Mouse (Mus musculus) hindbrain, embryonic 13.5 days (tissue): ENCODE results near the gene Ttyh3. TPM values are rescaled to one million over a fixed set of nuclear protein-coding genes. Genes with fewer than 3 reads are reported as not detected.

Experiments
- ATAC-seq: fragments of 200-750 bp; cut with Nextera tagmentation; 2 replicates; pipeline ENCODE4 v1.8.0; 2017; ENCODE audit warnings: moderate TSS enrichment; ENCODE audit not compliant: low FRiP score
- H3K27ac ChIP-seq: fragments of 300-500 bp; sonication (generic); 2 replicates; pipeline ENCODE4 v1.5.1; 2015; ENCODE audit warnings: inconsistent platforms, mild to moderate bottlenecking, moderate library complexity
- H3K27me3 ChIP-seq: fragments of 300-500 bp; sonication (generic); 2 replicates; pipeline ENCODE4 v1.6.1; 2015; ENCODE audit warnings: mild to moderate bottlenecking, inconsistent platforms
- H3K36me3 ChIP-seq: fragments of 300-500 bp; sonication (generic); 2 replicates; pipeline ENCODE4 v1.6.1; 2015; ENCODE audit warnings: mild to moderate bottlenecking, inconsistent platforms
- H3K4me1 ChIP-seq: fragments of 300-500 bp; sonication (generic); replicated peaks from 2 replicates; pipeline ENCODE4 v1.6.1; 2015; ENCODE audit warnings: inconsistent platforms
- H3K4me2 ChIP-seq: fragments of 300-500 bp; sonication (generic); 2 replicates; pipeline ENCODE4 v1.6.1; 2015; ENCODE audit warnings: inconsistent platforms, mild to moderate bottlenecking, moderate library complexity
- H3K4me3 ChIP-seq: fragments of 300-500 bp; sonication (generic); 2 replicates; pipeline ENCODE4 v1.5.1; 2015; ENCODE audit warnings: mild to moderate bottlenecking, inconsistent platforms
- H3K9ac ChIP-seq: fragments of 300-500 bp; sonication (generic); 2 replicates; pipeline ENCODE4 v1.6.1; 2015; ENCODE audit warnings: mild to moderate bottlenecking, inconsistent platforms
- H3K9me3 ChIP-seq: fragments of 300-500 bp; sonication (generic); 2 replicates; pipeline ENCODE4 v1.6.1; 2016; ENCODE audit warnings: inconsistent platforms
- WGBS: fragments of 180-500 bp; shearing (Covaris S2); methylation state at CpG from one replicate; pipeline ENCODE4 v1.1.7; 2015; 5-methylcytosine and 5-hydroxymethylcytosine counted together
- polyA plus RNA-seq: library from polyadenylated mRNA; unstranded; fragments of >200 nt; fragmentation: Nextera tagmentation; extraction: Ambion mirVana; gene quantifications from 2 replicates; pipeline ENCODE4 v1.2.1, GENCODE M21; 2015

Gene Ttyh3
- polyA plus RNA-seq, 1 experiment from 2014 or later, result 65.3 TPM

DNA sequence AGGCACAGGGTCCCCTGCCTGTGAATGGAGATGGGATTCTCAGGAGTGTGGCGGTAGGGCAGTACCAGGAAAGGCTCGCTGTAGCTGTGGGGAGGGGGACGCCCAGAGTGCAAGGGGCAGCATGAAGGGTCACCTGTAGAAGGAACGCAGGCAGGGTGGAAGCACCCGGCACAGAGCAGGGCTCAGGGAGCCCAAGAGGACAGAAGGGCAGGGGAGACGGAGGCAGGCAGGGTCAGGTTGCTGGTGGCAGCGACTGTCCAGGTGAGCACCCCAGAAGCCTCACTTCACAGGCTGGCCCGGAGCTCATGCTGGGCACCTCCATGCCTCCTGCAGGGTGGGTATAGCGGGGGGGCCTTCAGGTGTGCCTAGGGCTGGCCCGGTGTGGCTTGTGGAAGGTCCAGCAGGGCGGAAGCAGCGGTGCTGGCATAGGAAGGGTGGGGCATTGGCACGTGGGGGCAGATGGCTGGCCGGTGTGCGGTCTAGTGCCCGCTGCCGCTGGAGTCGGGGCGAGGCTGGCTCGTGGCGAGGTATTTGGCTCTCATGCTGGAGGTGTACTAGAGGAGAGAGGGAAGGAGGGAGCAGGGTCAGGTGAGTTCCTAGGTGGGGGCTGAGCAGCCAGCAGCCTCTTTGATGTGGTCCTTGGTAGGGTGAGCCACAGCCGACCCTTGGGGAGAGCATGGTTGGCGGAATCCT, 25.7 kb downstream of the Ttyh3 start:
- H3K4me2 ChIP-seq, result no peak overlapping the region
- no peak overlapping the region for H3K4me3 ChIP-seq
- H3K36me3 ChIP-seq, result peaks cover 68% of the 10 kb centered on the region
- H3K9ac ChIP-seq, result no peak overlapping the region
- peaks cover 15% of the 10 kb centered on the region for H3K4me1 ChIP-seq
- H3K27me3 ChIP-seq, result no peaks in the 10 kb centered on the region
- no peak overlapping the region for H3K27ac ChIP-seq
- WGBS, result 94% methylated on average over 23 of the region's 23 CpGs
- H3K9me3 ChIP-seq, result no peaks in the 10 kb centered on the region
- ATAC-seq, result no peak

DNA sequence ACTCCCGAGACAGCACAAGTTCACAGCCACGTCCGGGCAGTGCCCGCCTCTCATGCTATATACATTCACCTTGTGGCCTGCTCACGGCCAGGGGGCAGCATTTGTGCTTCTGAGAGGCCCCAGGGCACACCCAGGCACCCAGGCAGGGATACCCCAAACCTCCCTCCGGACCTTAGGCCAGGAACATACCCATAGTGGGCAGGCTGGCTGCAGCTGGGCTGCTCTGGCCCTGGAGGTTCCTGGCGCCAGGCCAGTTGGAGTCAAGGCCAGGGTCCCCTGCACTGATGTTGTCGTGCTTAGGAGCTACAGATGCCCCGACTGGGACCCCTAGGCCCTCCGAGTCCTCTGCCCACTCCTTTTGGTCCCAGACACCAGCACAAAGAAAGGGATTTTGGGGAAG, 27.3 kb downstream of the Ttyh3 start:
- ATAC-seq, result no peak
- Histone ChIP-seq H3K9me3 (no peaks in the 10 kb centered on the region), H3K27ac (peak overlapping the region; percentile 52), H3K4me3 (no peak overlapping the region), H3K27me3 (no peaks in the 10 kb centered on the region), H3K36me3 (peaks cover 52% of the 10 kb centered on the region), H3K4me2 (no peak overlapping the region), H3K9ac (no peak overlapping the region), H3K4me1 (peaks cover 15% of the 10 kb centered on the region)
- WGBS, result 65% methylated on average over 10 of the region's 10 CpGs

DNA sequence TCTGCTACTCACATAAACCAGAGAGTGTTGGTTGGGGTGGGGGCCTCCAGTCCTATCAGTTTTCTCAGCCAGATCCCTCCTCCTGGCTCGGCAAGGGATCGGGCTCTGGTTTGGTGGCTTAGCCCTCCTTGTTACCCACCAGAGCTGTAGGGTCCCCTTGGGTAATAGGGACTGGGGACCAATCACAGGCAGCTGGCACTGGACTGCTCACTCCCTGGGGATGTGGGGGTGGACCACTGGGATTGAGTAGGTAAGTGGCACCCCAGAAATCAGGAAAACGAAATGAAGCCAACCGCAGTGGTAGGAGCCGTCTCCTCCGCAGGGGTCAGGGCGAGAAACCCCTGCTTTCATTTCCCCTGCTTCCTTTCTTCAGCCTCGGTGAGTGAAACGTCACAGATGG, 27.7 kb downstream of the Ttyh3 start:
- H3K9me3 ChIP-seq, result no peaks in the 10 kb centered on the region
- no peak overlapping the region for H3K4me3 ChIP-seq
- H3K27ac ChIP-seq, result peak overlapping the region; percentile 52
- H3K36me3 ChIP-seq, result peaks cover 48% of the 10 kb centered on the region
- H3K4me1 ChIP-seq, result peaks cover 19% of the 10 kb centered on the region
- ATAC-seq, result no peak
- H3K4me2 ChIP-seq, result no peak overlapping the region
- 63% methylated on average over 9 of the region's 9 CpGs for WGBS
- no peaks in the 10 kb centered on the region for H3K27me3 ChIP-seq
- no peak overlapping the region for H3K9ac ChIP-seq

DNA sequence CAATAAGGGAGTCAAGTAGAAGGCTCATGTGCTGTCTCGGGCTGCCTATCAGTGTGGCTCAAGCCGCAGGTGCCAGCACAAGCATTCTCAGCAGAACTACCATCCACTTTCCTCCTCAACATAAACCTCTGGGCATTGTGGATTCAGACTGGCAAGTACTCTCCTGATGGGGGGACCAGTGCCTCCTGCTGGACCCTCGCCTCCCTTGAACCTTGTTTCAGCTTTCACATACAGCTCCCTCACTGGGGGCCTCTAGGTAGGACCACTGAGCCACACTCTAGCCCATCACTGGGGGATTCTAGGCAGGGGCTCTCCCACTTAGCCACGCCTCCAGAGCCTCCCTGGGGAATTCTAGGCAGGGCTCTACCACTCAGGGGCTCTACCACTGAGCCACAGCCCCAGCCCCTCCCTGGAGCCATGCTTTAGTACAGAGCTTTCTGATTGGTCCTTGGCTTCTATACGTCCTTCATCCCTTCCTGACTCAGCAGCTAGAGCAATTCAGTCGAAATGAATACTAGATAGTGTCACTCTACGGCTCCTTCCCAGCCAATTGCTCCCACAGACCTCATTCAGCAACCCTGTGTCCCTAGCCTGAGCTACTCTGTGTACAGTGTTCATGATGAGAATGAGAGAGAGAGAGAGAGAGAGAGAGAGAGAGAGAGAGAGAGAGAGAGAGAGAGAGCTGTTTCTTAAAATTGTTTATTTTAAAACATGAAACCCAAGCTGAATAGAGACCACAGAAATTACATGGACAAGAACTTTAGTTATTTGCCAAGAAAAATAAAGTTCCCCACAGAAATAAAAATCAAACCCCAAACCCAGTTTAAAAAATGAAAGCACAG, 28.7 kb downstream of the Ttyh3 start:
- Histone ChIP-seq H3K4me1 (peaks cover 25% of the 10 kb centered on the region), H3K27ac (peak overlapping the region; percentile 52), H3K9me3 (no peaks in the 10 kb centered on the region), H3K4me2 (no peak overlapping the region), H3K4me3 (no peak overlapping the region), H3K27me3 (no peaks in the 10 kb centered on the region), H3K36me3 (peaks cover 42% of the 10 kb centered on the region), H3K9ac (no peak overlapping the region)
- peak; percentile 58 for ATAC-seq
- 58% methylated on average over 7 of the region's 7 CpGs for WGBS

DNA sequence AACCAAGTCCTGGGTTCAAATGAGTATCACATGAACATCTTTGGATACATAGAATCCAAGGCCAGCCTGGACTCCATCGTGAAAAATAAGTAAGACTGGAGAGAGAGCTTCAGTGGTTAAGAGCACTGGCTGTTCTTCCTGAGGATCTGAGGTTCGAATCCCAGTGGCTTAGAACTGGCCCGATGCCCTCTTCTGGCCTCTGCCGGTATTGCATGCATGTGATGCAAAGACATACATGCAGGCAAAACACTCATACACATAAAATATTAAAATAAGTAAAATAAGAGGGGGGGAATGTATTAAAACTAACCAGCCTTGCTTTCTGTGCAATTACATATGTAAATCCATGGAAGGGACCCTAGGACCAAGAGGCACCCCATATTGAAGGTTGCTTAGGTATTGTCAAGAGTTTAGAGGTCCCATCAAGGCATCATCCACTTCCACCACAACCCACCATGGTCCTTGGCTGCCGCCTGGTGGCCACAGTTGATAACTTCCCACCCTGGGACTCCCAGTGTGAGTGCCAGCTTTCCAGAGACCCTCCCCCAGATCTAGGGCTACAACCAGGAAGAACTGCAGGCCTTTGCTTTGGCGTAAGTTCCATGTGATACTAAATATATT, 29.6 kb downstream of the Ttyh3 start:
- no peak overlapping the region for H3K9ac ChIP-seq
- H3K4me2 ChIP-seq, result no peak overlapping the region
- ATAC-seq, result peak; percentile 27; the same call in 1 of the 2 replicates
- H3K4me3 ChIP-seq, result no peak overlapping the region
- H3K36me3 ChIP-seq, result peaks cover 36% of the 10 kb centered on the region
- 23% methylated on average over 6 of the region's 6 CpGs for WGBS
- H3K27ac ChIP-seq, result no peak overlapping the region
- H3K27me3 ChIP-seq, result no peaks in the 10 kb centered on the region
- peaks cover 33% of the 10 kb centered on the region for H3K4me1 ChIP-seq
- no peaks in the 10 kb centered on the region for H3K9me3 ChIP-seq

DNA sequence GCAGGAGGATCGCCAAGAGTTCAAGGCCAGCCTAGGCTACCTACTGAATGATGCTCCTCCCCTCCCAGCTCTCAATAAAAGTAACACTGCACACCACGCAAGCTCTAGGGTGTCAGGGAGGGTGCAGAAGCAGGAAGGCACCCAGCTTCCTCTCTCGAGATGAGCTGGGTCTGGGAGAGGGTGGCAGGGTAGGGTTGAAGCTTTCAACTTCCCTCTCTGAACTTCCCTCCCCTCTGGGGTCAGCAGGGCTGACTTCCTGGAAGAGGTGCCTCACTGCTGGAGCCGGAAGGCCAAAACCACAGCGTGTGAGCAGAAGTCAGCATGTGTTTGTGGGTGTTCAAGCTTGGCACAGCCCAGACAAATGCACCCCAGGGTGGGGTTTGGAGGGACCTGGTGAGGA, 31.1 kb downstream of the Ttyh3 start:
- 81% methylated on average over 5 of the region's 5 CpGs for WGBS
- H3K4me2 ChIP-seq, result no peak overlapping the region
- no peak for ATAC-seq
- no peak overlapping the region for H3K4me3 ChIP-seq
- no peaks in the 10 kb centered on the region for H3K9me3 ChIP-seq
- peaks cover 32% of the 10 kb centered on the region for H3K36me3 ChIP-seq
- peak overlapping the region; percentile 8; the same call in 1 of the 2 replicates for H3K27ac ChIP-seq
- no peaks in the 10 kb centered on the region for H3K27me3 ChIP-seq
- H3K9ac ChIP-seq, result no peak overlapping the region
- peaks cover 43% of the 10 kb centered on the region for H3K4me1 ChIP-seq

DNA sequence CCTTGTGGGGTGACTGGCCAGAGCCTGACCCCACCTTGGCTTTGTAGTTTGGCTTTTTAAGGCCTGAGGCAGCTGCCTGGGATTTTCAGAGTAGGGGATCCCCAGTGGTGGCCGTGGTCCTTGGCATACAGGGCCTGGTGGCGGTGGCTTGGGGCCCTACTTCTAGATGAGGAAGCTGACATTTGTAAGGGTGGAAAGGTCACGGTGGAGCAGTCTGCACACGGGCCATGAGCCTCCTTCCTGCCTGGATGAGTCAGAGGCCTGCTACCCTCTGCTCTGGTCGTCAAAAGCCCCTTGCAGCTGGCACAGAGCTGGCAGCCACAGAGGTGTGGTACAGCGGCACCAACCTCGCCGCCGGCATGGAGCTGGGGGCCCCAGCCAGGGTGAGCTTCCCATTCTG, 32.1 kb downstream of the Ttyh3 start:
- no peak overlapping the region for H3K4me3 ChIP-seq
- ATAC-seq, result no peak
- H3K27ac ChIP-seq, result 0 out of 2 replicates have a peak overlapping the region, but pooled peaks have one; percentile 35
- H3K36me3 ChIP-seq, result peaks cover 25% of the 10 kb centered on the region
- no peak overlapping the region for H3K4me2 ChIP-seq
- 0 out of 2 replicates have a peak, but pooled peaks cover 5% of the 10 kb centered on the region for H3K27me3 ChIP-seq
- no peak overlapping the region for H3K9ac ChIP-seq
- no peaks in the 10 kb centered on the region for H3K9me3 ChIP-seq
- WGBS, result 73% methylated on average over 9 of the region's 9 CpGs
- peaks cover 47% of the 10 kb centered on the region for H3K4me1 ChIP-seq

DNA sequence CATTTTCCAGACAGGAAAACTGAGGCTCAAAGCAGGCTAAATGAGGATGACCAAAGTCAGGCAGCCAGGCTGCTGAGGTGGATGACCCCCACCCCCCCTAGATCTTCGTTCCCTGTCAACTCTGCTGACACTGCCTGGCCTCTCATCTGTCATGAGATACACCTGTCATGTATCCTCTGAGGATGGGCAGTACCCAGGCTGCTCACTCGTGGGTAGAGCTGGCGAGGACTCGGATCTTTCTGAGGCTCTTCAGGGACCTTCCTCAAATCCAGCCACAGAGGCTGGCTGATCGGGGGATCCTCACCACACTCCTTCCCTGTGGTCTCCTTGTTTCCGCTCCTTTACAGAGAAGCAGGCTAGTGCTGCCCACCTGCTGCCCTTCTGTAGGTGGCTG, 32.7 kb downstream of the Ttyh3 start:
- peaks cover 19% of the 10 kb centered on the region for H3K36me3 ChIP-seq

DNA sequence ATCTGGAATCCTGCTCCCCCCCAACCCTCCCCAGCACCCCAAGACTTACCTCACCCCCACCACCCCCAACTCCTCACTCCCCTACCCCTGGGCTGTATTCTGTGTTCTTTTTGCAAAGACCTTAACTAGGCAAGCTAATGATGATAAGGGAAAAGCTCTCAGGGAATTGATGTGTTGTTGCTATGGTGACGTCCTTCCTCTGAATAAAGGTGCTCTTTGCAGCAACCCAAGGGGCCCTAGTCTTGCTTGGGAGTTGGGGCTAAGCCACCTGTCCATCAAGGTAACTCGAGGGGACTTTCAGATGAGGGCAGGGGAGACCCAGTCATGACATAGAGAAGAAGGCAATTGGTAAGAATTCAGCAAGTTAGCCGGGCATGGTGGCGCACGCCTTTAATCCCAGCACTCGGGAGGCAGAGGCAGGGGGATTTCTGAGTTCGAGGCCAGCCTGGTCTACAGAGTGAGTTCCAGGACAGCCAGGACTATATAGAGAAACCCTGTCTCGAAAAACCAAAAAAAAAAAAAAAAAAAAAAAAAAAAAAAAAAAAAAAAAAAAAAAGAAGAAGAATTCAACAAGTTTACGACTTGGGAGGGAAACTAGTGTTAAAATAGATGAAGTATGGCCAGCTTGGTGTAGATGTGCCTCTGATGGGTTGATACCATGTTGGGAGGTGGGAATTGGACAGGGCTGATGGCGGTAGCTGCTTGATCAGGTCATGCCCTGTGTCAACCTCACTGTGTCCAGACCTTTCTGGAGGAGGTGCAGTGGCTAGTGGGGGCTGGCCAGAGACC, 33.3 kb downstream of the Ttyh3 start:
- Histone ChIP-seq H3K9me3 (no peaks in the 10 kb centered on the region), H3K4me3 (no peak overlapping the region), H3K9ac (no peak overlapping the region), H3K36me3 (peaks cover 18% of the 10 kb centered on the region), H3K4me1 (peaks cover 50% of the 10 kb centered on the region), H3K4me2 (no peak overlapping the region), H3K27ac (peak overlapping the region; percentile 35), H3K27me3 (0 out of 2 replicates have a peak, but pooled peaks cover 8% of the 10 kb centered on the region)
- WGBS, result 82% methylated on average over 10 of the region's 10 CpGs
- ATAC-seq, result no peak

More for the DNA sequence above, 32.7 kb downstream of the Ttyh3 start:
- ATAC-seq, result no peak
- Histone ChIP-seq H3K4me2 (no peak overlapping the region), H3K27me3 (0 out of 2 replicates have a peak, but pooled peaks cover 8% of the 10 kb centered on the region), H3K4me3 (no peak overlapping the region), H3K27ac (peak overlapping the region; percentile 35; the same call in 1 of the 2 replicates), H3K4me1 (peaks cover 47% of the 10 kb centered on the region), H3K9ac (no peak overlapping the region), H3K9me3 (no peaks in the 10 kb centered on the region)
- 79% methylated on average over 6 of the region's 6 CpGs for WGBS

DNA sequence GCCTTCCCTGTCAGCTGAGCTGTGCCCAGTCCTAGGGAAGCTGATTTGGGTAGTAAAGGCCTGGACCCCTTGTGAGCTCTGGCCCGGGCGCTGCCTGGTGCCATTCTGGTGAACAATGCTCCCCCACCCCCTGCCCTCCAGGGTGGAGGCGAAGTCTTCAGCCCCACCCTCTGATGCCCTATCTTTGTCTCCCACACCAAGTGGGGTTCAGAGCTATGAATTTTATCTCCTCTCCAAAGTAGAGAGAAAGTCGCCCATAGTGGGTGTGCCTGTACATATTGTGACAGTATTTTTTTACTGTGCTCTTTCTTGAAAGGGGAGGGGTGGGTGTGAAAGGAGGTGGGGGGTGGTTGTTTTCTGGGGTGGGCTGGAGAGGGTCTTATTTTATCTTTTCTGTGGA, 34.0 kb downstream of the Ttyh3 start:
- Histone ChIP-seq H3K36me3 (peaks cover 18% of the 10 kb centered on the region), H3K9me3 (no peaks in the 10 kb centered on the region), H3K4me3 (no peak overlapping the region), H3K27me3 (0 out of 2 replicates have a peak, but pooled peaks cover 8% of the 10 kb centered on the region), H3K4me1 (peaks cover 55% of the 10 kb centered on the region), H3K9ac (0 out of 2 replicates have a peak overlapping the region, but pooled peaks have one; percentile 4), H3K4me2 (no peak overlapping the region), H3K27ac (peak overlapping the region; percentile 32)
- WGBS, result 82% methylated on average over 4 of the region's 4 CpGs
- ATAC-seq, result no peak

DNA sequence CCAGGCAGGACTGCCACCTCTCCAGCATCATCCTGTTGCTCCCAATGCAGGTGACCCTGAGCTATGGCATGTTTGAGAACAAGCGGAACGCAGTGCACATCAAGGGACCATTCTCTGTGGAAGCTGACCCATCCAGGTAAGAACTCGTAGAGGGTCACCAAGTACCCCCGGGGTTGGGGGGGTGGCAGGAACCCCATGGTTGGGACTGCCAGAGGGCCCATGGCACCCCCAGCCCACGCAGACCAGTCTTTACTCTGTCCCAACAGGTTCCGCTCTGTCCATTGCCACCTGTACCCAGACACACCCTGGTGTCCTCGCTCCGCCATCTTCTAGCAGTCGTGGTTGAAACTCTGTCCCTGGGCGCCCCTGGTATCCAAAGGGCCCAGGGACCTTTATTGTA, 34.7 kb downstream of the Ttyh3 start:
- Histone ChIP-seq H3K9me3 (no peaks in the 10 kb centered on the region), H3K27ac (0 out of 2 replicates have a peak overlapping the region, but pooled peaks have one; percentile 32), H3K4me3 (no peak overlapping the region), H3K27me3 (peaks cover 14% of the 10 kb centered on the region), H3K9ac (0 out of 2 replicates have a peak overlapping the region, but pooled peaks have one; percentile 4), H3K36me3 (peaks cover 18% of the 10 kb centered on the region), H3K4me2 (no peak overlapping the region), H3K4me1 (peaks cover 57% of the 10 kb centered on the region)
- WGBS, result 92% methylated on average over 10 of the region's 10 CpGs
- no peak for ATAC-seq
